Mouse (Mus musculus): Measurements from ENCODE around the gene 3110018I06Rik.

The 3110018I06Rik gene

DNA sequence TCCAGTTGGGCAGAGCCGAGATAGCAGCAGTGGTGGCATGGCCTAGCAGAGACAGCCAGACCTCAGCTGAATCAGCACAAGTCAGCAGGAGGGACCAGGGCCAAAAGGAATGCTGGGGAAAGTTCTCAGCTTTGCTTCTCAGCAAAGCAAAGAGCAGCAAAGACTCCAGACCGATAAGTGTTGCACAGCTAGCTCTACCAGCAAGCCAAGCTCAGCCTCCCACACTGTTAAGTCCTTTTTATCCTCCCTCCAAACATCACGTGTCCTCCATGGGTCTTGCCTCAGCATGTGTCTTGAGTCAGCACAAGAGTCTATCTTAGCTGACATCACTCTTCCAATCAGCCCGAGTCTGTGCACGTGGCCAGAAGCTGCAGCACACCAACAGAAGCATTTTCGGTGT is at the start of gene 3110018I06Rik:
TSS of gene 3110018I06Rik (plus strand) at position 262 of the 400 bp plus-strand sequence.
- CTCF ChIA-PET: no interaction called here

DNA sequence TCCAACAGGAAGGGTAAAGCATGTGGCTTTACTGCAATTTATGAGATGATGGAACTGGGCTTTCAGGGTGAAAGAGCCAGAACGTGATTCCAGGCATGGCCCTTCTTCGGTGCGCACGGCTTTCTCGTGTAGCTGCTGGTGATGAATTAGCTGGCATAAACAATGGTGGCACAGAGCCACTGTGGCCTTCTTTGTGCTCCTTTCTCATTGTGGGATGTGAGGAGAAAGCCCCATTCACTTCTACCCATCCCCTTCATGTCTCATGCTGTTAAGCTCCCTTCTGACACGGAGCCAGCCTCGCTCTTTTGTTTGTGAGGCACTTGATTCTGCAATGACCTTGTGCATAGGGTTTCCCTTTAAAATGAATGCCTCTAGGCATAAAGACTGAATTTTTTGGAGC is 43.8 kb upstream of the 3110018I06Rik start:
- CTCF ChIA-PET: interaction anchor here (0.6 kb wide), 1 partner anchor 1110 kb away, joined by 7 read pairs; no protein-coding TSS in a partner anchor

DNA sequence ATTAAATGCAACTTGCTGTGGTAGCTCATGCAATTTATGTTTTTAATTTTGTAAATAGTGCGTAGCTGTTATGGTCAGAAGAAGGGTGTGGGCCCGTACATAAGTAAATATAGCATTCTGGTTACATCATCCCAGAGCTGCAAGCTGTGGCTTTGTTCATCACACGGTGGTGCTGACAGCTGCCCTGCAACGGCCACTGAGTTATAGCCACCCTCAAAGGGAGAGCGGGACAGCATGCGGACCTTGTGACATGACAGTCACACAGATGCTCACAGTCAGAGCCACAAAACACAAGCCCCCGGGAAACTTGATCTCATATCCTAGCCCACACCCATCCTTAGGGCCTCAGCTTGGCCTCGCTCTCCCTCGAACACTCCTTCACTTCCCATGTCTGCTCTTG is 30.6 kb upstream of the 3110018I06Rik start:
- CTCF ChIA-PET: no interaction called here

DNA sequence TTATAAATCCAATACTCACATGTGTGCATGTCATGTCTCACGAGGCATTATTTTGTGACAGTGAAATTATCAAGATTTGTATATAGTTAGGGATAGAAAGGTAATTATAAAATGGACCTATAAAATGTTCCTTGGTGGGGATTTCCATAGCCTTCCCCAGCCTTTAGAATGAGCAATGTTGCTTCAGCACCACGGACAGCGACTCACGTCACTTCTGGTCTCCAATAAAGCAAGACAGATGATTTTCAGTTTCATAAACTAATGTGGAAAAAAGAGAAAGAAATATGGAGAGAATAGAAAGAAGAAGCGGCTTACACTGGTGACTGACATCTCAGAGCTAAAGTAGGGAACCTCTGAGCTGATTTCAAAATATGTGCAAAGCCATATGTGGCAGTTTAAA is 23.7 kb upstream of the 3110018I06Rik start:
- CTCF ChIA-PET: no interaction called here

DNA sequence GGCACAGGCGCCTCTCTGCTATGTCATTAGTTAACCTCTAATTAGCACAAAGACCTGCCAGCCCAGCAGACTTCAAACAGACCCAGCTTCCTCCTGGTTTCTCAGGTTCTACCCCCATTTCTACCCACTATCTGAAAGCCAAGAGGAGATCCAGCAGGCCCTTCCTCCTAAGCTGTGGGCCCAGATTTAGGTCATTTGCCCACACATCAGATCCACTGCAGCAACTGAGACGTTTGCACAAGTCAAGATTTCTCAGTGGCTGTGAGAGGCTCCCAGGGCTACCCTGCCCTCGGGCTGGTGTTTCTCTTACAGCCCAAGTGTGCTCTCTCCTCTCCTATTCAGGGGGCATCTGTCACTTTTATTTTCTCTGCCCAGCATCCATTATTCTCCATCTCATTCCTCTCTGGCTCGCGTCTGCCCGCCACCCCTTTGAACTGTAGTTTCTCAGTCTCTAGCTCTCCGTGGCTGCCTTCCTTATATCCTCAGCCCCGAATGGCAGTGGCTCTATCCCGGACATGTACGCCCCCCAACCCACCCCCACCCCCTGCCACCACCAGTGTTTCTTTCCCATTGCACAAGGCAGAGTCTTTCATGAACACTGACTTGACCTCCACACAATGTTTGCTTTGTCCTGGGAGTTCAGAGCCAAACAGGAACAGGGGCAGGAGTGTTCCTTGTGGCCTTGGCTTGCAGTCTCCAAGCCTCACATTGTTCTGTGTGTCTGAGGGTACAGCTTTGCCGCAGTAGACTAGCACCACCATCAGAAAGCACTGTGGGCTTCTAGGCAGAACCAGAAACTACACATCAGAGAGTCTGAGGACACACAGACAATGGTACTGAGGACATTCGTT is 11.8 kb upstream of the 3110018I06Rik start:
- CTCF ChIA-PET: no interaction called here

DNA sequence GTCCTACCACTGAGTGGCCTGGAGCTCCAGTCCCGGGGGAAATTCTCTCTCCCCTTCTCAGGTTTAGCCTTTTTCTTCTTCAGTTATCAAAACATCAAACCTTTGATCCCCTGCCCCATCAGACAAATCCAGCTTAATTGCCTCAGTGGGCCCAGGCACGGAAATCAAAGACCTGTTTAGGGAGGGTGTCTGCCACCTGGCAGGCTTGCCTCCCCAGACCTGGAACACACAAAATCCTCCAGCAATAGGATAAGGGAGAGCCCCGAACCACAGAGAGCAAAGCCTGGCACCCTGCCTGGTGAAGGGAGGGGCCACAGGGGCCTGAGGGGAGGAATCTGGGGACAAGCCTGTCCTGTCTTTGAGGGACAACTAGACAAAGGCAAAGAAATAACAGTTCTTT is 9.1 kb upstream of the 3110018I06Rik start:
- CTCF ChIA-PET: no interaction called here

DNA sequence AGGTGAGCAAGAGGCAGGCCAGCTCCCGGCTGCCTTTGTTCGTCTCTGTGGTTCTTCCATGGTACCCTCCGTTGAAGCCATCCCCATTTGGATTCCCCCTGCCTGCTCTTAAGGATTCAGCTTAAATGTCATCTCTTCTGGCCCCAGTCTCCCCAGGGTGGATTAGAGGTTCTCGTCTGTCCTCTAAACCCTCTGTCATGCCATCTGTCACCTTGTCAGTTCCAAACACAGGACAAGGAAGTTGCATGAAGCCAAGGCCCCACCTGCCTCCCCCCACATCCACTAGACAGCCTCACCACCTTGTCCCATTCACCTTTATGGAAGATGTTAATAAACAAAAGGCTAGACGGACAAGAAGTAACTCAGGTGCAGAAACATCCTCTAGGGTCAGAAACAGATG is 5.4 kb upstream of the 3110018I06Rik start:
- CTCF ChIA-PET: no interaction called here

DNA sequence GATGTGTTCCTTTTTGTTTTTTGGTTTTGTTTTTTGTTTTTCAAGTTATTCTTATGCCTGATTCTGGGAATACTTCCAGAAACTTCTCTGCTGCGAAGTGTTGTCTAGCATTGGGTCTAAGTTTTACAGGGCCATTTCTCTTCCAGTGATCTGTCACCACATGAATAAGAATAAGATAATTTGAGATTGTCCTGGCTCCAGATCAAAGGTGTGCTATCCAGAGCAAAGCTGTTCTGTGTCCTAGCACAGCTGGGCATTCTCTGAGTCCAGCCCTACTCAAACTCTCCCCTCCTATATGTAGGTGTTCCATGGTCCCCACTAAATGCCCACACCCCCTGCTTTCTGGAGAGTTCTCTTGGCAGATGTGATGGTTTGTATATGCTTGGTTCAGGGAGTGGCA is 2.9 kb downstream of the 3110018I06Rik start:
- CTCF ChIA-PET: no interaction called here

DNA sequence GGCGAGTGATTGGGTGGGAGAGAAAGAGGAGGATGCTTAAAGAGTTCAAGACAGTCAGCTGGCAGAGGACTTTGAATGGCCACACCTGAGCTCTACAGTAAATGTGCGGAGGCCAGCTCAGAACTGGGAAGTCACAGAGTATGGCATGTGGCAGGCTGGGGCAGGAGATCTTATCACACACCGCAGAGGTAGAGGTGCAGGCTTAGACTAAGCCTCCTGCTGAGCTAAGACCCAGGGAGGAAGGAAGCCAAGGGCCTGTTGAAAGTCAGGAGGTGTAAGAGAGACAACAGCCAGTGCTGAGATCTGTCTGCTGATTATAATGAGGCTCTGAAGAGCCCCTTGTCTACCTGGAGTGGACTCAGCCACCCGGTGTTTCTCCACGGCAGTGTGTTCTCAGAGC is 8.5 kb downstream of the 3110018I06Rik start:
- CTCF ChIA-PET: interaction anchor here (0.5 kb wide), 1 partner anchor 114 kb away, joined by 5 read pairs; no protein-coding TSS in a partner anchor

DNA sequence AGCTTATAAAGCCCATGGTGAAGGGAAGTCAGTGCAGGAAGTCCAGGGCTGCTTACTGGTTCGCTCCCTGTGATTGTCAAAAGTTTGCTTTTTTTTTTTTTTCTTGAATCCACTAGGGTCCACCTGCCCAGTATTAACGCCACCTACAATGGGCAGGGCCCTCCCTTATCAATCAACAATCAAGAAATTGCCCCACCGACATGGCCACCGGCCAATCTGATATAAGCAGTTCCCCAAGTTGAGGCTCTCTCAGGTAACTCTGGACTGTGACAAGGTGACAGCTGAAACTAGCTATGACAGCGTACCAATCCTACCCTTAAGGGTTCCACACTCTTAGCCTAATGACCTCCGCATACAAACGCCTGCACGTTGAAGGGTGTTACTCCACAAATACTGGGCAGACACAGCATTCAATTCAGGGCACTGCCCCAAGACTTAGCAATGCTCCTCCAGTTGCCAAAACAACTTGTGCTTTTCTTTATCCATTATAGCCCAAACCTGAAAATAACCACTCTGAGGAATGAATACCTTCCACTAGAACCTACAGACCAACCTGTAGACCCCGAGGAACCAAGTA is 21.3 kb downstream of the 3110018I06Rik start:
- CTCF ChIA-PET: no interaction called here

DNA sequence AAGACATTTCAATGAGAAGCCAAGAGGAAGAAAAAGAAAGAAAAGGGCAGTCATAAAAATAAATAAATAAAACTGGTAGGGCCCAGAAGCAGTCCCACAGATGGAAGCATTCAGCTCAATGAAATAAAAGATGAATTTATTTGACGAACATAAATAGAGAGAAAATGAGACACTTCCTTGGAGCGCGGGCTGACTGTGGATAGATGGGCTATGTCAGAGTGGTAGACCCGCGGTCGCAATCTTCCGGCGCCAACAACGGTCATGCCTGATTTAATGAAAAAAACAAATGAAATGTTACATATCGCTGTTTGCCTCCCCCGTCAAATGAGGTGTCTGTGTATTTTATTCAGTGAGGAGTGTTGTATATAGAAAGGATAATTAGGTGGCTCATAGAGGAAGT is 22.7 kb downstream of the 3110018I06Rik start:
- CTCF ChIA-PET: no interaction called here

DNA sequence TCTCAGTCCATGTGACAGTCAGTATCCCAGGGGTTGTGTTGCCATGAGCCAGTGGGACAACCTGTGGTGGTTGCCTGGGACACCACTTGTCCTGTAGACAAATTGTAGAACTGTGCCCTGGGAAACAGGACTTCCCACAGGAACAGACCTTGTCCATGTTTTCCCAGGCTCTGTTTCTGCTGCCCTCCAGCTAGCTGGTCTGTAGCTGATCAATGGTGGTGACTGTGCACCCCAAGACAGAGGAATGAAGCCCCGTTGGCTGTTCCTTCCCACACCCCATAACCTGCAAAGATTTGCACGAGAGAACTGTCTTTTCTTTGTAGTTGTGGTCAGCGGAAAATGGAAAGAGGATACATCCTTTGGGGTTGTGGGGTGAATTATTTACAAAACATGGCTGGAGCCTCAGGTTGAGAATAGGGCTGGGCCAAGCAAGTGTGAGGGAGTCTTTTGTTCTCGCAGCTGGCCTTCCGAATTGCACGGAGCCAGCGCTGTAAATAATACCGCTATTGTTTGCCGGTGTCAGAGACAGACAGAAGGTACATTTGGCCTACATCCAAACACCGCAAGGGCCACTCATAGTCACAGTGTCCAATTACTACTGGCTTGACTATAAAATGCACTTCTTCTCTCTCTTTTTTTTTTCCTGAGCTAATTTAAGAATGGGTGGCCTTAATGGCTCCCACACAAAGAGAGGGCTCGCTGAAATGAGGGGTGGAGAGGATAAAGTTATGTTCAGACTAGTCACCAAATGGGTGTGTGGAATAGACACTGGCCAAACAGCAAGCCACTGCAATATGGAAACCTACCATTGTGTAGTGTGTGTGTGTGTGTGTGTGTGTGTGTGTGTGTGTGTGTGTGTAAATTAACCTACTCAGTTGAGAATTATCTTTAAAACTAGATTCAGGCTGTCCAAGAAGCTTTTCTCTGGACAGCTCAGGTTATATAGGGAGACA is 28.1 kb downstream of the 3110018I06Rik start:
- CTCF ChIA-PET: no interaction called here

DNA sequence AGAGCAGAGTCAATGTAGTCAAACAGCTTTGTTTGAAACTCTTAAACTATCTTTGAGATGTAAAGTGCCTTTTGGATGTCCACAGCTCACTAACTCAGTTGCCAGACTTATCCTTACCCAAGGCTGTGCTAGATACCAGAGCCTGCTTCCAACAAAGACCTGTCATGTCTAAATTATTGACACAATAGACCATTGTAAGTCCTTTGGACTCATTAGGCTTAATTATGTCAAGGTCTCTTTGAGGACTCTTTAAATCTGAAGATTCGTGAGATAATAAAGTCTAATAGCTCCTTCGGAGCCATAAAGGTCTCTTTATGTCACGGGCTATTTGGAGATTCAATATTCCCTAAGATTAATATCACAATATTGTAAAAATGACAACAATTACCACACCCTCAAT is 32.5 kb downstream of the 3110018I06Rik start:
- CTCF ChIA-PET: no interaction called here

DNA sequence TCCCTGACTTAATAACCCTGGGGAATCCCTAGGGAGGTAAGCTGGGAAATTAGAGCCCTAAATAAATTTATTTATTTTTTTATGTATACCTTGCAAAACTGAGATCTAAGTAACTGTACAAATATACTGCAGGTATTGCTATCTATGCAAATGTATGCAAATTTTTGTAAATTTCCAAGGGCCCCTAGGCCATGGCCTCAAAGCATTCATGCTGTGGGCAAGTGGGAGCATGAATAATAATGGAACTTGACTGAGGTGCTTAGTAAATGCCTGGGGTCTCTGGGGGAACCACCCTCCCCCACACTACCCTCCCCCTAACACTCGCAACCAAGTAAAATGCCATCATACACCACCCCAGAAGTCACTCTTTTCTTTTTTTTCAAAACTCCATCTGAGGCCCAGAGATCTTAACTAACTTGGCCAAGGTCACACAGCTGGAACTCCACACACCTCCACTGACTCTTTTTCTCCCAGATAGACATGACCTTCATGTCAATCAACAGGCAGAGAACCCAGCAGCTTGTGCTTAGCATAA is 40.0 kb downstream of the 3110018I06Rik start:
- CTCF ChIA-PET: no interaction called here

DNA sequence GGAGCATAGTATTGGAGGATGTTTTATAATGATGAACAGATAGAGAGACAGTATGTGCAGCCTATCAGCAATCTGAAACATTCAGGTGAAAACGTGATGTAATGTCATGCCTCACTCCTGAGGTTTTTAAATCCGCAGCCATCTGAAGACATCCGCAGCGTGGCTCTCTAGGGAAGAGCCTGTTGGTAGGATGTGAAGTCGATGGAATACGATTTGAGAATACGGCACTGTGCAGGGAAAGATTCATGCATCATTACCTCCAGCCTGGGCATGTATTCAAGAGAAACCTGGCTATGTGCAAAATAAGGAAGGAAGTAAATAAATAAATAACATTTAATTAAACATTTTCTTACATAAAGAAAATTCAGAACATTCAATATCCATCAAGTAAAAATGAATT is 44.4 kb downstream of the 3110018I06Rik start:
- CTCF ChIA-PET: no interaction called here
